ENCODE assay signal across 9 mouse cellular contexts in genomic region chr3:142710360-142711007, GRCm38 (mm10). TPM values are rescaled to one million over a fixed set of nuclear protein-coding genes. Genes with fewer than 3 reads are reported as not detected.
DNase-seq lines count a peak whose midpoint lies in the region; ATAC-seq and TF ChIP-seq lines count a peak whose summit lies in the region.
"Had no signal": no experiment of that assay in that cellular context is flagged by ENCODE, and none has a peak within 500 bp of the region (broad histone marks: within the 10 kb centered on the region; RNA-seq: fewer than 3 reads in every experiment).

No protein-coding gene starts in this region.

- ATAC-seq in megakaryocyte, adult 5-6 weeks (ENCODE audit: poor library complexity, severe bottlenecking), result peak; percentile 71
- no peak for ATAC-seq in stomach, embryonic 16.5 days (ENCODE audit: insufficient read depth, low FRiP score)

- intact Hi-C loops in gastrocnemius, adult 2 months (cut with DNase I), result no loop called here
- intact Hi-C loops in heart, postnatal 36 days (cut with DNase I), result no loop called here

- H3K9me3 ChIP-seq in stomach, embryonic 16.5 days (replicated peaks; ENCODE audit: control insufficient read depth, low read length), result no peaks in the 10 kb centered on the region
- H3K9me3 ChIP-seq: limb, embryonic 15.5 days had no signal

- no peaks in the 10 kb centered on the region for H3K36me3 ChIP-seq in stomach, embryonic 16.5 days (ENCODE audit: control insufficient read depth, insufficient read depth, low read length)
- H3K36me3 ChIP-seq: limb, embryonic 15.5 days had no signal

- H3K4me2 ChIP-seq in stomach, embryonic 16.5 days (ENCODE audit: low read depth, low read length), result 0 out of 2 replicates have a peak overlapping the region, but pooled peaks have one; percentile 32
- H3K4me2 ChIP-seq: limb, embryonic 15.5 days had no signal

- peak overlapping the region; percentile 43 for H3K4me3 ChIP-seq in gastrocnemius, adult 2 months
- no peak overlapping the region for H3K4me3 ChIP-seq in layer of hippocampus, adult 2 months
- H3K4me3 ChIP-seq in stomach, embryonic 16.5 days (replicated peaks; ENCODE audit: low read length), result no peak overlapping the region
- H3K4me3 ChIP-seq: limb, embryonic 15.5 days had no signal

- TF ChIP-seq CTCF in gastrocnemius, adult 2 months (IDR thresholded peaks at IDR 0.05), result peak; percentile 69
- TF ChIP-seq CTCF in layer of hippocampus, adult 2 months (conservative IDR thresholded peaks at IDR 0.05), result peak; percentile 84

- no peak overlapping the region for H3K27ac ChIP-seq in gastrocnemius, adult 2 months
- H3K27ac ChIP-seq in layer of hippocampus, adult 2 months, result no peak overlapping the region
- H3K27ac ChIP-seq in stomach, embryonic 16.5 days (ENCODE audit: low read length), result no peak overlapping the region
- H3K27ac ChIP-seq: limb, embryonic 15.5 days had no signal

- no peaks in the 10 kb centered on the region for H3K4me1 ChIP-seq in stomach, embryonic 16.5 days (ENCODE audit: control insufficient read depth, insufficient read depth, low read length)
- H3K4me1 ChIP-seq: limb, embryonic 15.5 days had no signal

- WGBS in stomach, embryonic 16.5 days, result 17% methylated on average over 10 of the region's 10 CpGs

- no peak overlapping the region for H3K9ac ChIP-seq in stomach, embryonic 16.5 days (ENCODE audit: low read length)
- H3K9ac ChIP-seq: limb, embryonic 15.5 days had no signal

- peak; percentile 53 for DNase-seq in gastrocnemius, adult 2 months
- DNase-seq in gastrocnemius, postnatal 25 days, result no peak
- peak; percentile 39 for DNase-seq in Muller cell, postnatal 12 days (ENCODE audit: inconsistent ontology term)
- DNase-seq in embryo, embryonic 9.5 days (ENCODE audit: extremely low spot score), result peak; percentile 34
- DNase-seq in heart, postnatal 36 days, result peak; percentile 48 to 52
- DNase-seq in layer of hippocampus, adult 2 months (ENCODE audit: low spot score in 2 of 2), result peak; percentile 29 to 53

- H3K27me3 ChIP-seq in stomach, embryonic 16.5 days (ENCODE audit: control insufficient read depth, insufficient read depth, low read length), result no peaks in the 10 kb centered on the region
- H3K27me3 ChIP-seq: limb, embryonic 15.5 days had no signal

RNA-seq across cellular contexts. Expression of gene Kyat3, which starts 9.6 kb away (rescaled TPM):
- 10 to 100 TPM in 1 of 2 experiments, 1 to 10 TPM in 1; 9.5 to 14.0 TPM for total RNA-seq in gastrocnemius, adult 2 months (2021)
- total RNA-seq in gastrocnemius, postnatal 25 days (2021), result 1 to 10 TPM; 5.4 to 6.5 TPM
- 10 to 100 TPM; 23.8 to 27.9 TPM for total RNA-seq in heart, postnatal 36 days (2021)
- total RNA-seq in layer of hippocampus, adult 2 months (2021), result 1 to 10 TPM; 6.4 to 7.6 TPM
- total RNA-seq in megakaryocyte, adult 5-6 weeks (2015), result 6.8 and 9.2 TPM in 2 replicates
- total RNA-seq in megakaryocyte, adult 5-6 weeks (2017), result 8.3 and 10.2 TPM in 2 replicates
- polyA plus RNA-seq in stomach, embryonic 16.5 days (2015; fragmentation: Nextera tagmentation; extraction: Ambion mirVana), result 17.4 and 17.5 TPM in 2 replicates

RNA-seq across cellular contexts. Expression of gene Gtf2b, which starts 54.4 kb away (rescaled TPM):
- 10 to 100 TPM; 13.9 to 14.1 TPM for total RNA-seq in gastrocnemius, adult 2 months (2021)
- total RNA-seq in gastrocnemius, postnatal 25 days (2021), result 10 to 100 TPM; 11.9 to 12.7 TPM
- total RNA-seq in heart, postnatal 36 days (2021), result 10 to 100 TPM; 20.9 to 21.1 TPM
- 10 to 100 TPM; 40.7 to 41.4 TPM for total RNA-seq in layer of hippocampus, adult 2 months (2021)
- total RNA-seq in megakaryocyte, adult 5-6 weeks (2015), result 85.6 and 86.5 TPM in 2 replicates
- 126 and 133 TPM in 2 replicates for total RNA-seq in megakaryocyte, adult 5-6 weeks (2017)
- 69.9 and 71.2 TPM in 2 replicates for polyA plus RNA-seq in stomach, embryonic 16.5 days (2015; fragmentation: Nextera tagmentation; extraction: Ambion mirVana)
